Comparison of ENCODE assay signal across 12 mouse cellular contexts in the genomic region with DNA sequence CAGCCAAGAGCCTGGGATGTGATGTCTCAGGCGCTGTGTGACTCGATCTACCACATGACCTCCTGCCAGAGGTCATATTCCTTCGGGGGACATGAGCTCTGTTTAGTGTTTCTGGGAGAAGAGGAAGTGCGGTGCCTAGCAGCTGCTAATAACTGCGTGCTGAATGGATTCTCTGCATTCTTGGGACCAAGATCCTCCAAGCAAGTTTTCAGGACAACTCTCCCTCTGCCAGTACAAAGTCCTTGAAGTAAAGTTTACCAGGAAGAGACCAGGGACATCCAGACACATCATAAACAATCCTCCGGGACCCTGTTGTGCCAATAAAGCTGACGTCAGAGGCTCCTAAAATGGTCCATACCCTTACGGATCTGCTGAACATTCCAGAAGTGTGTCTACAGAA. TPM values are rescaled to one million over a fixed set of nuclear protein-coding genes. Genes with fewer than 3 reads are reported as not detected.
A peak's percentile ranks its signal among the peaks of the same experiment; 100 is the strongest.
DNase-seq lines count a peak whose midpoint lies in the region; ATAC-seq and TF ChIP-seq lines count a peak whose summit lies in the region.
"Had no signal": no experiment of that assay in that cellular context is flagged by ENCODE, and none has a peak within 500 bp of the region (broad histone marks: within the 10 kb centered on the region; RNA-seq: fewer than 3 reads in every experiment).

No protein-coding gene starts in this region.

- no peak overlapping the region for H3K9ac ChIP-seq in heart, adult 2 months (ENCODE audit: low read depth, low read length)
- H3K9ac ChIP-seq in heart, embryonic 15.5 days, result no peak overlapping the region
- no peak overlapping the region for H3K9ac ChIP-seq in stomach, embryonic 14.5 days (replicated peaks; ENCODE audit: low read depth, low read length)
- H3K9ac ChIP-seq in midbrain, embryonic 16.5 days (ENCODE audit: low read depth, low read length), result no peak overlapping the region
- H3K9ac ChIP-seq: forebrain, embryonic 15.5 days; hindbrain, embryonic 13.5 days had no signal

- no peak for ATAC-seq in heart, embryonic 15.5 days (replicated peaks; ENCODE audit: insufficient number of reproducible peaks, insufficient read depth, low FRiP score, low read depth)
- ATAC-seq in stomach, embryonic 14.5 days (ENCODE audit: insufficient number of reproducible peaks, insufficient read depth, low FRiP score, low read depth), result no peak
- no peak for ATAC-seq in midbrain, embryonic 16.5 days
- ATAC-seq: forebrain, embryonic 15.5 days had no signal

- no peak for DNase-seq in heart, adult 2 months
- DNase-seq in heart, postnatal 36 days, result no peak
- DNase-seq in kidney, postnatal 14 days, result peak; percentile 45
- no peak for DNase-seq in kidney, adult 11 months
- DNase-seq in frontal cortex, postnatal 36 days (ENCODE audit: low spot score in 2 of 2), result no peak
- DNase-seq: adrenal gland, adult 8-10 months had no signal

- TF ChIP-seq POLR2A in heart, adult 2 months (IDR thresholded peaks at IDR 0.05; ENCODE audit: insufficient read depth, low read depth, low read length), result no peak

- H3K4me1 ChIP-seq in heart, adult 2 months (ENCODE audit: control insufficient read depth, insufficient read depth, low read length), result peaks cover 7% of the 10 kb centered on the region
- peaks cover 60% of the 10 kb centered on the region for H3K4me1 ChIP-seq in heart, embryonic 15.5 days (replicated peaks)
- H3K4me1 ChIP-seq in stomach, embryonic 14.5 days (ENCODE audit: control insufficient read depth, insufficient read depth, low read length), result peaks cover 15% of the 10 kb centered on the region
- no peaks in the 10 kb centered on the region for H3K4me1 ChIP-seq in midbrain, embryonic 16.5 days (ENCODE audit: control insufficient read depth, insufficient read depth, low read length)
- H3K4me1 ChIP-seq: forebrain, embryonic 15.5 days had no signal

- no peak overlapping the region for H3K4me3 ChIP-seq in heart, adult 2 months
- H3K4me3 ChIP-seq in heart, embryonic 15.5 days, result no peak overlapping the region
- no peak overlapping the region for H3K4me3 ChIP-seq in stomach, embryonic 14.5 days (ENCODE audit: low read depth, low read length)
- no peak overlapping the region for H3K4me3 ChIP-seq in midbrain, embryonic 16.5 days (ENCODE audit: low read depth, low read length)
- H3K4me3 ChIP-seq: forebrain, embryonic 15.5 days; hindbrain, embryonic 13.5 days; left cerebral cortex, adult 2 months had no signal

- no peaks in the 10 kb centered on the region for H3K36me3 ChIP-seq in heart, adult 2 months (ENCODE audit: control insufficient read depth, insufficient read depth, low read length)
- peaks cover 7% of the 10 kb centered on the region; the same call in 1 of the 2 replicates for H3K36me3 ChIP-seq in heart, embryonic 15.5 days
- H3K36me3 ChIP-seq in stomach, embryonic 14.5 days (ENCODE audit: control insufficient read depth, insufficient read depth, low read length), result peaks cover 13% of the 10 kb centered on the region
- peaks cover 8% of the 10 kb centered on the region for H3K36me3 ChIP-seq in midbrain, embryonic 16.5 days (ENCODE audit: control insufficient read depth, insufficient read depth, low read length)

- no peaks in the 10 kb centered on the region for H3K9me3 ChIP-seq in heart, embryonic 15.5 days (replicated peaks)
- no peaks in the 10 kb centered on the region for H3K9me3 ChIP-seq in stomach, embryonic 14.5 days (ENCODE audit: control insufficient read depth, low read depth, low read length)
- H3K9me3 ChIP-seq in midbrain, embryonic 16.5 days (replicated peaks; ENCODE audit: control insufficient read depth, low read length, poor library complexity, severe bottlenecking), result no peaks in the 10 kb centered on the region
- H3K9me3 ChIP-seq: forebrain, embryonic 15.5 days; hindbrain, embryonic 13.5 days had no signal

- 34% methylated on average over 8 of the region's 8 CpGs for WGBS in heart, adult 2 months
- WGBS in heart, embryonic 15.5 days, result 26% methylated on average over 8 of the region's 8 CpGs
- WGBS in stomach, embryonic 14.5 days, result 35% methylated on average over 8 of the region's 8 CpGs
- 81% methylated on average over 8 of the region's 8 CpGs for WGBS in midbrain, embryonic 16.5 days

- H3K27me3 ChIP-seq in heart, adult 2 months (ENCODE audit: control insufficient read depth, insufficient read depth, low read length), result no peaks in the 10 kb centered on the region
- H3K27me3 ChIP-seq in heart, embryonic 15.5 days, result no peaks in the 10 kb centered on the region
- no peaks in the 10 kb centered on the region for H3K27me3 ChIP-seq in stomach, embryonic 14.5 days (ENCODE audit: control insufficient read depth, insufficient read depth, low read length)
- no peaks in the 10 kb centered on the region for H3K27me3 ChIP-seq in midbrain, embryonic 16.5 days (ENCODE audit: control insufficient read depth, insufficient read depth, low read depth, low read length)
- H3K27me3 ChIP-seq: forebrain, embryonic 15.5 days; hindbrain, embryonic 13.5 days had no signal

- intact Hi-C loops in heart, adult 2 months (cut with DNase I), result loop anchor here (2.0 kb wide), 2 partner anchors 17 to 29 kb away; no protein-coding TSS in a partner anchor
- intact Hi-C loops in heart, postnatal 36 days (cut with DNase I), result loop anchor here (2.0 to 10.0 kb wide), 4 partner anchors 31 to 364 kb away; partner anchors contain the start of gene Mpzl1

- H3K79me2 ChIP-seq in heart, adult 2 months (replicated peaks; ENCODE audit: control insufficient read depth, insufficient read depth, low read length), result no peaks in the 10 kb centered on the region

- H3K27ac ChIP-seq in heart, adult 2 months, result peak overlapping the region; percentile 92
- H3K27ac ChIP-seq in heart, embryonic 15.5 days, result peak overlapping the region; percentile 16; the same call in 1 of the 2 replicates
- H3K27ac ChIP-seq in stomach, embryonic 14.5 days (ENCODE audit: low read length), result peak overlapping the region; percentile 22; the same call in 1 of the 2 replicates
- H3K27ac ChIP-seq in midbrain, embryonic 16.5 days (ENCODE audit: low read length), result no peak overlapping the region
- H3K27ac ChIP-seq: forebrain, embryonic 15.5 days; hindbrain, embryonic 13.5 days; left cerebral cortex, adult 2 months had no signal

- no peak for TF ChIP-seq CTCF in heart, adult 2 months (IDR thresholded peaks at IDR 0.05)

- no peak for TF ChIP-seq EP300 in heart, adult 2 months (IDR thresholded peaks at IDR 0.05; ENCODE audit: insufficient read depth, low read depth, low read length)

- H3K4me2 ChIP-seq in heart, embryonic 15.5 days, result no peak overlapping the region
- no peak overlapping the region for H3K4me2 ChIP-seq in stomach, embryonic 14.5 days (replicated peaks; ENCODE audit: low read depth, low read length)
- no peak overlapping the region for H3K4me2 ChIP-seq in midbrain, embryonic 16.5 days (ENCODE audit: low read length)
- H3K4me2 ChIP-seq: forebrain, embryonic 15.5 days; hindbrain, embryonic 13.5 days had no signal

RNA-seq across cellular contexts. Expression of gene Mpzl1, which starts 46.5 kb away (rescaled TPM):
- 10 to 100 TPM; 15.1 to 19.7 TPM for total RNA-seq in heart, adult 2 months (2021)
- polyA plus RNA-seq in heart, adult 2 months (2012; rRNA removed), result 18.3 and 25.6 TPM in 2 replicates
- 10 to 100 TPM; 14.4 to 21.4 TPM for total RNA-seq in heart, postnatal 36 days (2021)
- polyA plus RNA-seq in heart, embryonic 15.5 days (2015; fragmentation: Nextera tagmentation; extraction: Ambion mirVana), result 89.9 and 105 TPM in 2 replicates
- polyA plus RNA-seq in stomach, embryonic 14.5 days (2014; fragmentation: Nextera tagmentation; extraction: Ambion mirVana), result 201 and 203 TPM in 2 replicates
- polyA plus RNA-seq in midbrain, embryonic 16.5 days (2015; fragmentation: Nextera tagmentation; extraction: Ambion mirVana), result 150 and 155 TPM in 2 replicates
